Mouse (Mus musculus): Measurements from ENCODE around the gene Plcl2. TPM values are rescaled to one million over a fixed set of nuclear protein-coding genes. Genes with fewer than 3 reads are reported as not detected.

Plcl2 gene
- total and polyA plus RNA-seq, 3 experiments: 23.6 to 83.7 TPM; not detected in 1

DNA sequence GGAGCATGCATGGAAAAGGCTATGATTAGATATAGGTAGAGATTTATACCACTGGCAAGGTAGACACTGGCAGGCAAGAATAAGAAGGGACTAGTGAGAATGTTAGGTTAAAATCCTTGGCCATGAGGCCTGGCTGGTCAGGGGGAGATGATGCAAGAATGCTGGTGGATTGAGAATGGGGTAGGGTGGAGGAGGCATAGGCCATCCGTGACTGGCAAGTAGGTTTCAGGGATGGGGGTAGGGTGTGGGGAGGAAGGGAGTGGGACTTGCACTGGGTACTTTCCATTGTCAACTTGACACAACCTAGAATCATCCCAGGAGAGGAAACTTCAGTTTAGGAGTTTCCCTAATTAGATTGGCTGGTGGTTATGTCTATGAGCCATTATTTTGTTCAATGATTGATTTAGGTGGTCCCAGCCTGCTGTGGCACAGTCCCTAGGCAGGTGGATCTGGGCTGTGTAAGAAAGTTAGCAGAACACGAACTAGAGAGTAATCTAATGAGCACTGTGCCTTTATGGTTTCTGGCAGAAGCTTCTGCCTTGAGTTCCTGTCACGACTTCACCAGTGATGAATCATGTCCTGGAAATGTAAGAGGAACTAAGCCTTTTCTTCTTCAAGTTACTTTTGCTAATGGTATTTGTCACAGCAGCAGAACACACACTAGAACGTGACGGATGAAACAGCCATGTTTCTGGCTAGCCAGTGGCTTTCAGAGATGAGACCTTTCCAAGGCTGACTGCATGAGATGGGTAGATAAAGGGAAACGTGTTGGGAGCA, 4.9 kb upstream of the Plcl2 start (continued):
- peak; percentile 12 to 56; a peak in 3 of 4 replicates for TF ChIP-seq EP300 (IDR thresholded peaks at IDR 0.05; ENCODE audit: low read depth in 1 of 2, low read length in 2 of 2)

GRCm38 (mm10) chr17:50505910-50506634, 3.1 kb upstream of the Plcl2 start:
- Histone ChIP-seq H3K79me2 (ENCODE audit: control insufficient read depth, insufficient read depth, low read length, poor library complexity) (peaks cover 25% of the 10 kb centered on the region), H3K36me3 (ENCODE audit: control insufficient read depth in 1 of 2, insufficient read depth in 2 of 2, low read length in 2 of 2) (peaks cover 0 to 24% of the 10 kb centered on the region in 2 experiments; a peak in 3 of 4 replicates), H3K4me1 (ENCODE audit: control insufficient read depth in 1 of 2, insufficient read depth in 2 of 2, low read length in 2 of 2) (peaks cover 20 to 23% of the 10 kb centered on the region in 2 experiments), H3K9me3 (replicated peaks; ENCODE audit: insufficient read depth, low read length) (no peaks in the 10 kb centered on the region), H3K4me3 (ENCODE audit: control insufficient read depth in 1 of 2, insufficient read depth in 1 of 2, low read depth in 2 of 2, low read length in 2 of 2) (peak overlapping the region; percentile 7 to 83), H3K27me3 (ENCODE audit: control insufficient read depth in 1 of 2, insufficient read depth in 2 of 2, low read length in 2 of 2) (no peaks in the 10 kb centered on the region), H3K27ac (ENCODE audit: control insufficient read depth, low read depth, low read length) (peak overlapping the region; percentile 95), H3K9ac (ENCODE audit: control insufficient read depth, low read depth, low read length, poor library complexity, severe bottlenecking) (peak overlapping the region; percentile 96)
- peak; percentile 62 for TF ChIP-seq GATA1 (IDR thresholded peaks at IDR 0.05; ENCODE audit: low read depth, low read length)
- TF ChIP-seq SMC3 (IDR thresholded peaks at IDR 0.05; ENCODE audit: low read depth, low read length): no peak
- no peak for TF ChIP-seq MXI1 (IDR thresholded peaks at IDR 0.05; ENCODE audit: low read depth, low read length)
- peak; percentile 15; the same call in 1 of the 2 replicates for TF ChIP-seq HCFC1 (IDR thresholded peaks at IDR 0.05; ENCODE audit: low read depth, low read length)
- 0 out of 2 replicates have a peak, but pooled peaks have one; percentile 8 for TF ChIP-seq BHLHE40 (IDR thresholded peaks at IDR 0.05; ENCODE audit: borderline replicate concordance, low read depth, low read length)
- TF ChIP-seq TCF12 (IDR thresholded peaks at IDR 0.05; ENCODE audit: low read depth, low read length): peak; percentile 17; the same call in 1 of the 2 replicates
- TF ChIP-seq MAFK (IDR thresholded peaks at IDR 0.05; ENCODE audit: borderline replicate concordance, low read depth, low read length): no peak
- TF ChIP-seq EP300 (IDR thresholded peaks at IDR 0.05; ENCODE audit: low read depth in 1 of 2, low read length in 2 of 2): peak; percentile 53 to 66
- TF ChIP-seq GABPA (IDR thresholded peaks at IDR 0.05; ENCODE audit: low read depth, low read length): no peak
- no peak for TF ChIP-seq ELF1 (IDR thresholded peaks at IDR 0.05; ENCODE audit: low read depth, low read length)
- TF ChIP-seq TAL1 (IDR thresholded peaks at IDR 0.05; ENCODE audit: low read length): 0 out of 2 replicates have a peak, but pooled peaks have one; percentile 4
- TF ChIP-seq SIN3A (IDR thresholded peaks at IDR 0.05; ENCODE audit: low read length): 0 out of 2 replicates have a peak, but pooled peaks have one; percentile 6
- 0 out of 2 replicates have a peak, but pooled peaks have one; percentile 1 for TF ChIP-seq NELFE (IDR thresholded peaks at IDR 0.05; ENCODE audit: low read depth, low read length)
- peak; percentile 68 for DNase-seq (ENCODE audit: low read depth, low spot score)

GRCm38 (mm10) chr17:50506861-50507321, 2.3 kb upstream of the Plcl2 start:
- Histone ChIP-seq H3K9me3 (replicated peaks; ENCODE audit: insufficient read depth, low read length) (no peaks in the 10 kb centered on the region), H3K4me1 (ENCODE audit: control insufficient read depth in 1 of 2, insufficient read depth in 2 of 2, low read length in 2 of 2) (peaks cover 24 to 27% of the 10 kb centered on the region in 2 experiments), H3K9ac (ENCODE audit: control insufficient read depth, low read depth, low read length, poor library complexity, severe bottlenecking) (peak overlapping the region; percentile 96), H3K27ac (ENCODE audit: control insufficient read depth, low read depth, low read length) (peak overlapping the region; percentile 95), H3K36me3 (ENCODE audit: control insufficient read depth in 1 of 2, insufficient read depth in 2 of 2, low read length in 2 of 2) (peaks cover 0 to 31% of the 10 kb centered on the region in 2 experiments; a peak in 3 of 4 replicates), H3K79me2 (ENCODE audit: control insufficient read depth, insufficient read depth, low read length, poor library complexity) (peaks cover 32% of the 10 kb centered on the region), H3K4me3 (ENCODE audit: control insufficient read depth in 1 of 2, insufficient read depth in 1 of 2, low read depth in 2 of 2, low read length in 2 of 2) (peak overlapping the region; percentile 43 to 83), H3K27me3 (ENCODE audit: control insufficient read depth in 1 of 2, insufficient read depth in 2 of 2, low read length in 2 of 2) (no peaks in the 10 kb centered on the region)
- peak; percentile 91 for DNase-seq (ENCODE audit: low read depth, low spot score)
- TF ChIP-seq POLR2A (IDR thresholded peaks at IDR 0.05; ENCODE audit: control insufficient read depth in 1 of 2, insufficient read depth in 1 of 2, low read depth in 1 of 2, low read length in 2 of 2, poor library complexity in 1 of 2) (peak in 1 of 2 experiments; percentile 64; a peak in 2 of 4 replicates), TAL1 (IDR thresholded peaks at IDR 0.05; ENCODE audit: low read length) (peak; percentile 52), TCF12 (IDR thresholded peaks at IDR 0.05; ENCODE audit: low read depth, low read length) (peak; percentile 94), POLR2AphosphoS2 (IDR thresholded peaks at IDR 0.05; ENCODE audit: low read length) (peak; percentile 84), MAX (IDR thresholded peaks at IDR 0.05; ENCODE audit: low read length) (peak; percentile 77), E2F4 (IDR thresholded peaks at IDR 0.05; ENCODE audit: borderline replicate concordance, low read depth, low read length) (0 out of 2 replicates have a peak, but pooled peaks have one; percentile 15), RCOR1 (IDR thresholded peaks at IDR 0.05; ENCODE audit: low read depth, low read length) (peak; percentile 36; the same call in 1 of the 2 replicates), ZKSCAN1 (IDR thresholded peaks at IDR 0.05; ENCODE audit: low read depth, low read length) (no peak), GATA1 (IDR thresholded peaks at IDR 0.05; ENCODE audit: low read depth, low read length) (peak; percentile 80), GABPA (IDR thresholded peaks at IDR 0.05; ENCODE audit: low read depth, low read length) (no peak), TBP (IDR thresholded peaks at IDR 0.05; ENCODE audit: low read depth, low read length) (peak; percentile 86), MXI1 (IDR thresholded peaks at IDR 0.05; ENCODE audit: low read depth, low read length) (peak; percentile 98), SIN3A (IDR thresholded peaks at IDR 0.05; ENCODE audit: low read length) (peak; percentile 94), BHLHE40 (IDR thresholded peaks at IDR 0.05; ENCODE audit: borderline replicate concordance, low read depth, low read length) (peak; percentile 94), ETS1 (IDR thresholded peaks at IDR 0.05; ENCODE audit: low read depth, low read length) (peak; percentile 94), KAT2A (conservative IDR thresholded peaks at IDR 0.05; ENCODE audit: low read depth, low read length) (no peak; the same call in 1 of the 2 replicates), MEF2A (IDR thresholded peaks at IDR 0.05; ENCODE audit: extremely low read depth, insufficient replicate concordance, low read depth, low read length, poor library complexity, severe bottlenecking) (peak; percentile 54; the same call in 1 of the 2 replicates)

Measured in MEL (cell line).